Mouse (Mus musculus) telencephalon, adult 2 months (tissue): ENCODE measurements around the gene Hist1h4h.
"Not testable (repeated sequence)": the region's sequence is repeated elsewhere in the genome, so short reads cannot be mapped to it uniquely, and the experiment has no call there.

Experiments used
- DNase-seq: peaks from one replicate; pipeline ENCODE4 v3.0.0-alpha.2; 2011; ENCODE audit warnings: low read depth, low spot score

Gene Hist1h4h

DNA sequence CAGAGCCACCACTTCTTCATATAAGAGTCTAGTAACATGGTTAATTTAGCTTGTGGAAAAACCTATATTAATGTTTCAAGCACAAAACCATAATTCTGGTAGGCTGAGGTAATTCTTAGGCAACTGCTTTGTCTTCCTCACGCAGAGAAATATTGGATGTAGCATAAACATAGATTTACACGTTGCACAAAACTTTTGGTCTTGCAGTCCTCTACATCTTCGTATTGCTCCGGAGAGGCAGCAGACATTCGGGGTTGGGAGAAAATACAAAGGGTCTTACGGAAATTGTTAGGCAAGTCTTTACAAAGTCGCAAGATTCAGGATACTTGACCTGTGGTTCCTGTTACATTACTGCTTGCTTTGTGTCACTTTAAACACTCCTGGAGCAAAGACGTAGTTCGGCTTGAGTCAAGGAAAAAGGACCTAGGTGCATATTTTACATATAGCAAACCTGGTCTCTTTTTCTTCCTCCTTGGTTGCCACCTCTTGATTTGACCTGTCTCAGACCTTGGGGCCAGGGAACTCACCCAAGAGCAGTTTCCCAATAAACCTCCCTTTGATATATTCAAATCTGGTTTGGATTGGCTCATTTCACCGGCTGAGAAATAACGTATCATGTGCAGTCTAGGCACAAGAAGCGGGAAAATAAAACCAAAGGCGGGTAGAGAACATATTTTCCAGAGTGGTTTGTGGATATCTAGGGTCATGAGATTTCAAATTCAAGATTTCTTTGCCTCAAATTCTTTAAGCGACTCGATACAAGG, 3.7 kb downstream of the Hist1h4h start:
- DNase-seq: peak; percentile 66

DNA sequence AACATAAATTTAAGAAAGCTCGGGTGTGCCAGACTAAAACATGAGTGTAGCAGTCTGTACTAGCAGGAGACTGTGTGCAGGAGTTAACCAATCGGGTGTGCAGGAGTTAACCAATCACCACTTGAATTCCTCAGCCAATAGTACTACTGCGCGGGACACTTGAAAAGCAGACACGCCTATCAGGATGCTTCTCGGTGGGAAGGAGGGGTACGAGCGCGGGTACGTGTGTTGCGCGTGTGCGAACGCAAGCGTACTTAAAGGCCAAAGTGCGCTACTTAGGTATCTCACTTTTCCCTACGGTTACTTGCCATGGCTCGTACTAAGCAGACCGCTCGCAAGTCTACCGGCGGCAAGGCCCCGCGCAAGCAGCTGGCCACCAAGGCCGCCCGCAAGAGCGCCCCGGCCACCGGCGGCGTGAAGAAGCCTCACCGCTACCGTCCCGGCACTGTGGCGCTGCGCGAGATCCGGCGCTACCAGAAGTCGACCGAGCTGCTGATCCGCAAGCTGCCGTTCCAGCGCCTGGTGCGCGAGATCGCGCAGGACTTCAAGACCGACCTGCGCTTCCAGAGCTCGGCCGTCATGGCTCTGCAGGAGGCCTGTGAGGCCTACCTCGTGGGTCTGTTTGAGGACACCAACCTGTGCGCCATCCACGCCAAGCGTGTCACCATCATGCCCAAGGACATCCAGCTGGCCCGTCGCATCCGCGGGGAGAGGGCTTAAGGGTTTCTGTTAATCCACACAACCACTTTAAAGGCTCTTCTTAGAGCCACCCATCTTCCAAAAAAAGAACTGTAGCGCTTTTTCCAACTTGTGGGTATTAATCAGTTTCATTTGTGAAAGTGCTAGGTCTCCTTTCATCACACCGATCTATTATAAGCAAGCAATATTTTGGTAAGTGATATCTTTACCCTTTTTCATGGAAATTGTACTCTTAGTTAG, 4.6 kb downstream of the Hist1h4h start, which contains the start of gene Hist1h3g:
Hist1h3g (plus strand) TSS at position 286 of the 939 bp plus-strand sequence.
- DNase-seq: peak; percentile 96

DNA sequence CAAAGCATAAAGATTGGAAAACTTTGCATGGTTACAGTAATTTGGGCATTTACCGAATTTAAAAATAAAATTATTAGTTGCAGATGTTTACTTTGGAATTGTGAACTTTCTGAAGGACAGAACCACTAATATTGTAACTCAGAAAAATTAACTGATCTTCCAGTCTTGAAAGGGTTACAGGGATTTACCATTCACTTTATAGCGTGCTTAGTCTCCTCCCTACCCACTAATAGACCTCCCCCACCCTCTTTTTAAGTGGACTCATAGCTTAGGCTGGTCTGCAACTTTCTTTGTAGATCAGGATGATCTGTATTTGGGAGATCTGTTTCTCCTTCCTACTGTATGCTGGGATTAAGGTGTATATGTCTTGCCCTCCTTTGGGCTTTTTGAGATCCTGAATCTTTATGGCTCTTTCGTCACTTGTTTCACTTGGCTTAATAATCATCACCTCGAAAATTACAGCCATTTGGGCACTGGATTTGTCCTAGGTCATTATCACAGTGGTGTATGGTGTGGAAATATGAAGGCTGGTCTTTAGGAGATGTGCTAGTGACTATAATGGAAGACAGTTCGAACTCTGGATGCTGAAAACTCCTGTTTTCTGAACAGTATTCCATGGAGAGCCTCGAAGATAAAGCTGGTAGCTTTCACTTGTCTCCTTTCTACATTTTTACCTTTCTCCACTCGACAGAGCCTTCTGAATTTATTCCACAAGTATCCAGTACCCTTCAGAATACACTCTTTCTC, 5.4 kb downstream of the Hist1h4h start:
- no peak for DNase-seq

DNA sequence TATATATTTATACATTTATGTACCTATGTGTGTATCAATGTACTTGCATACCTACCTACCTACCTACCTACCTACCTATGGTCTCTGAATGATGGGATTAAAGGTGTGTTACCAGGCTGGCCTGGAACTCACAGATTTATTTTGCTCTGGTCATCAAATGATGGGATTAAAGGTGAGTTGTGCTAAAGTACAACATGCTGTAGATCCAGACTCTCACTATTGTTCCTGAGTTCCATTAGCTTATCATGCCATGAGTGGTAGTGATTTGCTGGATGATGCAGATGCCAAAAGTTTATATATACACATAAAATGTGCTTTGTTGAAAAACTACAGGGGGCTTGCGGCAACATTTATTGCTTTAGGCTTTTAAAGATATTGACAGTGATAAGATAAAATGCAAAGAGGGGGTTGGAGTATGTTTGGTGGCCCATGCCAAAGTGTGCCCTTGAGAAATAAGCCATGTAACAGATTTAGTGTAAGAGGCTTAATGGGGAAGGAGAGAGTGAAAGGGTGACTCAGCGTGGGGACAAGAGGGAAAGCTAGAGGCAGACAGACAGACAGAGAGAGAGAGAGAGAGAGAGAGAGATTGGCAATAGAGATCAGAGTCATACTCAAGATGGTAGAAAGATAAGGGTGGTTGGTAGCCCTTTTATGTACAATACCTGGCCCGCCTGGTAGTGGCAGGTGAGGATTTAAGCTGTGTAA, 6.3 kb downstream of the Hist1h4h start:
- no peak for DNase-seq

DNA sequence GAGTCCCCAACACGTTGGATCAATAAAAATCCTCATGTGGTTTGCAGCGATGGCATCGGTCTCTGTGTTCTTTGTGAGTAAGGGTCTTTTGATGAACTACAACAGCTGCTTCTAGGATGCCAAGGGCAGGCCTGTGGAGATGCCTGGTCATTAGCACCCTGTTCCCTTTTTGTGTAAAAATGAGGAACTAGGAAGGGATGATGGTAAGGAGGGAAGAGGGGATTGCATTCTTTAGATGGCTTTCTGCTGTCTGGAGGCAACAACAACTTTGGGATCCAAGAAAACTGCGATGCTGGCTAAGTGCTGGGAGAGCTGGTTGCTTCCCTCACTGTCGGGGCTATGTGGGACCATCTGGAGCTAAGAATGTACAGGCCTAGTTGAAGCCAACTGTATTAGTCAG, 7.4 kb downstream of the Hist1h4h start:
- no peak for DNase-seq

- not testable (repeated sequence) for DNase-seq
These were observed 9.0 kb downstream of the Hist1h4h start for GRCm38 (mm10) chr13:23539821-23540220.

- DNase-seq: no peak
These were observed 10.6 kb downstream of the Hist1h4h start for GRCm38 (mm10) chr13:23541497-23541896.

GRCm38 (mm10) chr13:23542225-23542980, 11.6 kb downstream of the Hist1h4h start:
- DNase-seq: not testable (repeated sequence)

GRCm38 (mm10) chr13:23542999-23543607, 12.3 kb downstream of the Hist1h4h start, which contains the start of gene Hist1h2bh:
TSS of gene Hist1h2bh (minus strand) at chr13:23543392.
- DNase-seq: peak; percentile 98

- peak; percentile 98 for DNase-seq
These were observed 13.3 kb downstream of the Hist1h4h start, which contains the start of gene Hist1h3f for GRCm38 (mm10) chr13:23543965-23544786. TSS of gene Hist1h3f (plus strand) at chr13:23544052.

- not testable (repeated sequence) for DNase-seq
These were observed 13.9 kb downstream of the Hist1h4h start for GRCm38 (mm10) chr13:23544787-23545120.

- DNase-seq: no peak
These were observed 15.8 kb downstream of the Hist1h4h start for GRCm38 (mm10) chr13:23546694-23547093.

- DNase-seq: no peak
These were observed 19.9 kb downstream of the Hist1h4h start for GRCm38 (mm10) chr13:23550761-23551145.

- DNase-seq: peak; percentile 98
These were observed 20.4 kb downstream of the Hist1h4h start, which contains the start of gene Hist1h4f for GRCm38 (mm10) chr13:23551146-23551834. TSS of gene Hist1h4f (minus strand) at chr13:23551648.

GRCm38 (mm10) chr13:23551931-23552914, 21.4 kb downstream of the Hist1h4h start:
- DNase-seq: no peak

- DNase-seq: no peak
These were observed 22.1 kb downstream of the Hist1h4h start, which contains the start of gene Hist1h1d for GRCm38 (mm10) chr13:23552962-23553361. TSS of gene Hist1h1d (plus strand) at chr13:23553262.

- no peak for DNase-seq
These were observed 23.5 kb downstream of the Hist1h4h start for GRCm38 (mm10) chr13:23554393-23554792.
